Mouse (Mus musculus) right cerebral cortex, postnatal 36 days (tissue): ENCODE measurements at regions not wholly inside any gene's neighbourhood (a gene's known extent, or its start where the extent isn't known, plus 50 kb on each side); places are given as distances from the start of the nearest gene placed in this dataset.
"Not testable (repeated sequence)": the region's sequence is repeated elsewhere in the genome, so short reads cannot be mapped to it uniquely, and the experiment has no call there.

Source experiments
- DNase-seq, 2 experiments: peaks; one replicate each; pipeline ENCODE4 v3.0.0; 2022; ENCODE audit warnings: low spot score in 2 of 2, mixed read lengths in 1 of 2

DNA sequence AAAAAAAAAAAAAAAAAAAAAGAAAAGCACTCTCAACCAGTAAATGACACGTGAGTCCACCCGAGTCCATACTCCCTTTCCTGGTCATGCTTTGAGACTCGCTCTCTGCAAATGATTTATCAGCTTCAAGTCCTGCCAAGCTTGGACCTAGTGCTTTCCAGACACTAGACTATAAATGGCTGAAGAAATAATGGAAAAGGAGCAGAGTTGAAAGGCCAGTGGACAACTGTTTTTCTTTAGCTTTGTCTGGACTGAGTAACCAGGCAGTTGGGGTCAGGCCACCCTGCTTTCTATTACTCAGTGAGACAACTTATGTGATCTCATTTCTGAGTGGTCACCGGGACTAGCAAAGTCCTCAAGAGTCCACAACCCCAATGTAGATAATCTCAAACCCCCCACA lies 112.9 kb downstream of the Kcns3 start:
- DNase-seq = no peak

DNA sequence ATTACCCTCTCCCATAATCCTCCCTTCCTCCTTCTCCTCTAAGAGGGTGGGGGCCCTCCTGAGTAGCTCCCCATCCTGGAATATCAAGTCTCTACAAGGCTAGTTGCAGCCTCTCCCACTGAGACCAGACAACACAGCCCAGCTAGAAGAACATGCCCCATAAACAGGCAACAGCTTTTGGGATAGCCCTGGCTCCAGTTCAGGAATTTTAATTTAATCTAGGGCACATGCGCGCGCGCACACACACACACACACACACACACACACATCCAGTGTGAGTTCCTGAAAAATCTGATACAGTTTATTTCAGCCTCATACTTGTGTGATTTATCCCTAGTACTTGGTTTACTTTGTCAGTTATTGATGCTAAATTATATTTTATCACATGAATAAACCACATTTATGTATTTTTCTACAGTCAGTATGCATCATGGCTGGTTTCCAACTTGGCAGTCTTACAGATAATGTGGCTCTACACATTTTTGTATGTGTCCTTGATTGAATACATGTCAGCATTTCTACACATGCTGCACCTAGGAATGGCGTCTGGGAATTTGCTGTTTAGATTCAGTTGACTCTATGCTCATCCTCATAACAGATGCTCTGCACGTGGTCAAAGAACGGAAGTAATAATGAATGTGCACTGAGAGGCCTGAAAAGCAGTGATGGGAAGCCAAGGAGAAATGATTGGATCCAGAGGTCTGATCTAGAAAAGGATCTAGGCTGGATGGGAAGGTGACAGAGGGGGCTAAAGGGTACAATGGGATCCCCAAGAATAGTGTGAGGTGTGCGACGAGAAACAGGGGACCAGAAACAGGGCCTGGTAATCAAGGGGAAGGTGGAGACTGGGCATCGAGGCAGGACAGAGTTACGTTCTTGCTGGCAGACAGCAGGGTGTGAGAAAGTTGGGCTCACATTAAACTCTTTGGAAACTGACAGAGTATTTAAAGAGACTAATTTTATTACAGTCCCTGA lies 130.0 kb downstream of the Kcns3 start:
- no peak for DNase-seq

DNA sequence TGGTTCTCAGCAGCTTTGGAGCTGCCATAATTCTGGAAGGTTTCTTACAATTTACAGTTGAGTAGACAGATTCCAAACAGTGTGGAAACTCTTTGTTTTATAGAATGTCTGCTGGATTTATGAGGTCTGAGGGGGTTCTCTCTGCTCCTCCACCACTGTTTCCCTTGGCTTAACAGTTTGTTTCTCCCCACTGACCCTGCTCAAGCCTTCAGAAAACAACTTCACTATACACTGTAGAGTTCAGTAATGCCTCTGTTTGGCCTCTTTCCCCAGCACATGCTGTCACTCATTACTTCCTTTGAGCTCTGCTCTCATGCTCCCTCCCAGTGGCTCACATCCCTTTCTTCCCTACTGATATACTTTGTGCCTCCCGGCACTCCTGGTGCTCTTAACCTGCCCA lies 139.7 kb downstream of the Kcns3 start:
- DNase-seq = no peak

DNA sequence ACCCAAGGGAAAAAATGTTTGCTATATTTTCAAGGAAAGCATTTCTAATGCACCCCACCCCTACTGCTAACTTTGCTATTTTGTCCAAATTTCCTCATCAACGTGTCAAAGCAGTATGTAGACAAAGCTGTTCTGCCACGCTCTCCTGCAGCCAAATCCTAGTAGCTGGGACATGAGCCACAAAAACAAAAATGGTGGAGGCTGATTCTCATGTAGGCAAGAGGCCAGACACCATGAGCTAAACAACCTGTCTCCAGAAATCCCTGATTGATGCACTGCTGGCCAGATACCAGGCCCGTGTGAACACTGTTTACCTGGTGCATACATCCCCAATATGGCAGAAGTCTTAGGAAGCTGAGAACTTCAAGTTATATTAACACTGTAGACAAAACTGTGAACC lies 166.6 kb downstream of the Kcns3 start:
- DNase-seq = no peak

DNA sequence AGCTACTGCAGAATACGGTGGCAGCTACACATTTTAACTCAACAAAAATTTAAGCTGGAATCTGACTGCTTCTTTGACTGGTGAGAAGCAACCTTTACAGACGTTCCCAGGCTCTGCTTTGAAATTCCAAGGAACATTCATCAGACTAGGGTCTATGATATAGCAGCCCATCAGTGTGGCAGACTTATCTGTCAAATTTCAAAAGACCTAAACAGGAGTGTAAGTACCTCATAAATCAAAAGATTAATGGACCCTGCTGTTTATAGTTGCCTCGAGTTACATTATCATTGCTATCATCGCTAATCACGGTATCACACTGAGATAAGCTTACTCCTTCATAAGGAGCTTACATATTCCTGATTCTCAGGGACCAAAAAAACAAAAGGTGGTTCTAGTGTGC lies 201.7 kb downstream of the Kcns3 start:
- no peak for DNase-seq

- no peak for DNase-seq
Measured at GRCm38 (mm10) chr12:10941064-10941463, 209.8 kb downstream of the Kcns3 start.

DNA sequence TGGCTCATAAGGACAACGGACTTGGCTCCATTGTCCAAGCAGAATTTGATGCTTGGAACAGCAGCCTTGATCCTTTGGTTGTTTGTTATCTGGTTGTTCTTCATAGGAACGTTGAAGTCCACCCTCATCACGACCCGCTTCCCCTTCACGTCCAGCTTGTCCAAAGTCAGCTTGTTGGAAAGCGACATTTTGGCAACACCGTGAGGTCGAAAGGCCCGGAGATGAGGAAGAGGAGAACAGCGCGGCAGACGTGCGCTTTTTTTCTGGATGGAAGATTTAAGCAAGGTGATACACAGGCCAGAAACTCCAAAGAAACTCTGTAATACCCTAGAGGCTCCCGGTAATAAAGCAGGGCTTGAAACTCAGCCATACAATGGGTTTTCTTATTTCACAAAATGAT lies 250.8 kb downstream of the Kcns3 start:
- not testable (repeated sequence) for DNase-seq

DNA sequence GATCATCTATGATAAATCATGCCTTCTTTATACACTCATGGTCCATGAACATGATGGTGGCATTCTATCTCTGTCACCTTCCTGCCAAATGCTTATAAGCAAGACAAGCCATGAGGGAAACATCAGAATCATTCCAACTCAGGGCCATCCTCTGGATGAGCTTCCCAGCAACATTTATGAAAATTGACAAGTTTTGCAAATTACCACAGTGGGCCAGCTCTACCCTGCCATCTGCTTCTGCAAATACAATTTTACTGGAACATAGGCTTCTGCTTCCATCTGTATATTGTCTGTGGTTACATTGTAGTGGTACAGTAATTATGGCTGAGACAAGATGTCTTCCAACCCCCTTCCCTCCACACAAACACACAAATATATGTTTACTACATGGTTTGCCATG lies 272.1 kb downstream of the Kcns3 start:
- no peak for DNase-seq

- DNase-seq = no peak
Measured at GRCm38 (mm10) chr12:10874589-10875554, 276.0 kb downstream of the Kcns3 start.

- no peak for DNase-seq
Measured at GRCm38 (mm10) chr12:10873716-10874401, 277.0 kb downstream of the Kcns3 start.

DNA sequence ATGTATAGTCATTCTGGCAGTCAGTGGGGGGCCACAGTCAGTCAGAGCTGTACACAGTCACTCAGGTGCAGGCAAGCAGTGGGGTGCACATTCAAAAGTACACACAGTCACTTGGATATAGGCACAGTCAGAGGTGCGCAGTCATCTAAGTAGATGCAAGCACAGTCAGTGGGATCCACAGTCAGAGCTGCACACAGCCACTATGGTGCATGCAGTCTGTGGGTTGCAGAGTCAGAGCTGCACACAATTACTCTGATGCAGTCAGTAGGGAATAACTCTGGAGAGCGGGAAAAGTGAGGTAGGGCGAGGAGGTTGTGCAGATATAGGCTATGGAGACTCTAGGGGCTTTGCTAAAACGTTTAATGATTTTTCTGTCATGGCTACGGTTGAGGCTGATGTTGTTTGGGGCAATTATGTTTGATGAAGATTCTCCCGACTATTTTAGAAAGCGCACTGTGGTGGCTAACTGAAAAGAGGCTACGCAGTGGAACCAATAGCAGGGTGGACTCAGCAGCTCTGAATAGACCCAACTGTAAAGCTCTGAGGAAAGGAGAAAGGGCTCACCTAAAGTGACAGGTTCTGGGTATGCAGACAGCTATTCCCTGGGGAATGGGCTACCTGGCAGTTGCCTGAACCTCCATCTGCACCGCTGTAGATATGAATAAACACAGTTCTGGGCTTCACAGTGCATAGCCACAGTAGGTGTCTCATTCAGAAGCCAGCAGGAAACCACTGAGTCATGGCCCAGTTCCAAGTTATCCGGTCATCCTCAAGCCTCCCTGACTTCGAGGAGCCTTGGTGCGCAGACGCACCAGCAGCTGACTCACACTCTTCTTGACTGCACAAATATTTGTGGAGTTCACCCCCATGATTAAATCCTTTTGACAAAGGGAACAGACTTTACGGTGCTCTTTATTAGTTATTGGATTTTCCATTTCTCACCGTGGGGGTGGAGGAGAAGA lies 282.9 kb downstream of the Kcns3 start:
- no peak for DNase-seq

- DNase-seq = peak; percentile 39 to 74
Measured at GRCm38 (mm10) chr12:10866907-10867538, 283.8 kb downstream of the Kcns3 start.

- DNase-seq = no peak
Measured at GRCm38 (mm10) chr12:10865294-10865693, 285.6 kb downstream of the Kcns3 start.

DNA sequence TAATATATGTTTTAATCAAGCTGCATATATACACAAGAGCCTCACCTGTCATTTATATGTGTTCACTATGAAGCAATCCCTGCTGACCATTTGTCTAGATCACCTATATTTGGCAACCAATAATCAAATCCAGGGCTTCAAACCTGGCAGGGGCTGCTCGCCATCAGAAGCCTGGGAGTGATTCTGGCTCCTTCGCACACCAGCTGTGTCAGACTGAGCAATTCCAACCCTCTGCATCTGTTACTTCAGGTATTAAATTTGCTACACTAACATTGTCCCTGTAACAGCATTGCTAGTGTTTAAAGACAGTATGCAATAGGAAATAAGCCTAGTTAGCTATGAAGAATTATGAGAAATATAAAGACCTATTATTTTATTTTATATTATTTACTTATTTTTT lies 330.5 kb downstream of the Kcns3 start:
- DNase-seq = no peak

DNA sequence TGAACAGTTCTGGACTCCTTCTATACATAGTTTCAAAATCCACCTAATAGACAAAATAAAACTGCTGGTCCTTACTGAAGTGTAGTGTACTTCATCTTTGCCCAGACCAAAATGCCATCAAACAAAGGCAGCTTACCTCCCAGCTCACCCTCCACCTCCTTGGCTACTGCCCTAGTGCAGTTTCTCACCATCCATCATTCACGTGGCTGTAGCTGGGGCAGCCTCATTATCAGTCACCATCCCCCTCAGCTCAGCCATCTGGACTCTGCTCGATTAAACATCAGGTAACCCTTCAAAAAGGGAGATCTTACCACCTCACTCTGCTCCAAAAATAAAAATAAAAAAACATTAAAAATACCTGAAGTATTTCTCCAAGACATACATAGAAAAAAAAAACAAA lies 332.8 kb downstream of the Kcns3 start:
- no peak for DNase-seq

- DNase-seq = no peak
Measured at GRCm38 (mm10) chr12:10817516-10817915, 333.3 kb downstream of the Kcns3 start.

DNA sequence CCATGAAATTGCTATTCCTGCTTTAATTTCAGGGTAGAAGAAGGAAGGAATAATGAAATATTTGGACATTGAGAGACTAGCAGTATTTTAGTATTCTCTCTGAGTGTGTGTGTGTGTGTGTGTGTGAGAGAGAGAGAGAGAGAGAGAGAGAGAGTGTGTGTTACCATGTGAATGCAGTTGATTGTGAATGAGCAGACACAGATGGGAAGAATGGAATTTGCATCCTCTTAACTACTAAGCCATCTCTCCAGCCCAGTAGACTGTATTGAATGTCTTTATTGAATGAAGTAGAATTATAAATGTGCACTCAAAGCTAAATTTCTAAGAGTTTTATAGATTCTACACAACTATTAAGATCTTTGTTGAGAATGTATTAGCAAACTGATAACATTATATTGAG lies 340.3 kb downstream of the Kcns3 start:
- no peak for DNase-seq

- no peak for DNase-seq
Measured at GRCm38 (mm10) chr12:10804491-10804890, 346.4 kb downstream of the Kcns3 start.
